Mouse (Mus musculus) adrenal gland, adult 2 months (tissue): ENCODE measurements around the gene Thra. TPM values are rescaled to one million over a fixed set of nuclear protein-coding genes. Genes with fewer than 3 reads are reported as not detected.

ENCODE experiments used
- DNase-seq: peaks from one replicate; pipeline ENCODE4 v3.0.0; 2021
- polyA plus RNA-seq: library from polyadenylated mRNA; depleted of rRNA; stranded (reverse); fragments of >200 nt; gene quantifications from 2 replicates; pipeline ENCODE4 v1.2.3, GENCODE M21; 2012
- total RNA-seq, 2 experiments: library from RNA; stranded (reverse); gene quantifications; 2 replicates each; pipeline ENCODE4 v1.2.3; 2021

Gene Thra
- total and polyA plus RNA-seq, 3 experiments: 84.6 to 105 (median 86.1) TPM

DNA sequence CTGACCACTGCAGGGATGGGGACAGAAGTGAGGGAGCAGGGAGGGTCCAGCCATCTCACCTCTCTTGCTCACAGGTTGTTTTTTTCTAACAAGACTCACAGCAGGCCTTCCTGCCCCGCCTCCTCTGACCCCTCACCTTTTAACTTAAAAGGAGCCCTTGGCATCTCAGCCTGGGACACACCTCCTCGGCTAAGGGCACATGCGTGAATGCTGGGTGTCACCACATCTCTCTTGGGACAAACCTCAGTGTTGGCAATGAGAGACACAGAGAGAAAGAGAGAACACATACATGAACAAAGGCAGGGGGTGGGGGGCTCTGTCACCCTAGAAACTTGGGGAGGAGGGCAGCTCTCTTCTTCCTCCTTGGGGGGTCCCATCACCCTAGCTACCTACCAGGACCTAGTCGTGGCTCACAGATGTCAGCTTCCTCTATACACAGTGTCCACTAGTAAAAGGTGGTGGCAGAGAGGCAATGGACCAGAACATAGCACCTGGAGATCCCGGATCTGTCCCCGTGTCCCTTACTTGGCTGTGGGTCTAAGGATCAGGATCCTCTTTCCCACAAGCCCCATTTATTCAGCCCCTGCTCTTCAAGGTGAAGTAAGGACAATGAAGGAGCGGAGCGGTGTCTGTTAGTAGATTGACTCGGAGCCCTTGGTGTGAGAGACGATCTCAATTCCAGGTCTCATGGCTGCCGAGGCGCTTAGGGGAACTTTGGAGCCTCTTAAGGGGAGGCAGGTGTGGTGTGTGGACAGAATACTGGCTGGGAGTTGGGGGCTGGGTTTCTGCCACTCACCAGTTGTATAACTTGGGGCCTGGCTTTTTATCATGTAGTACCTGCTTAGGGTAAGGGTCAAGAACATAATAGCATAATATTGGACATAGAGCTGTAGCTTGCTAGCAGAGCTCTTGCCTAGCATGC is 5.8 kb downstream of the Thra start:
- DNase-seq: no peak

DNA sequence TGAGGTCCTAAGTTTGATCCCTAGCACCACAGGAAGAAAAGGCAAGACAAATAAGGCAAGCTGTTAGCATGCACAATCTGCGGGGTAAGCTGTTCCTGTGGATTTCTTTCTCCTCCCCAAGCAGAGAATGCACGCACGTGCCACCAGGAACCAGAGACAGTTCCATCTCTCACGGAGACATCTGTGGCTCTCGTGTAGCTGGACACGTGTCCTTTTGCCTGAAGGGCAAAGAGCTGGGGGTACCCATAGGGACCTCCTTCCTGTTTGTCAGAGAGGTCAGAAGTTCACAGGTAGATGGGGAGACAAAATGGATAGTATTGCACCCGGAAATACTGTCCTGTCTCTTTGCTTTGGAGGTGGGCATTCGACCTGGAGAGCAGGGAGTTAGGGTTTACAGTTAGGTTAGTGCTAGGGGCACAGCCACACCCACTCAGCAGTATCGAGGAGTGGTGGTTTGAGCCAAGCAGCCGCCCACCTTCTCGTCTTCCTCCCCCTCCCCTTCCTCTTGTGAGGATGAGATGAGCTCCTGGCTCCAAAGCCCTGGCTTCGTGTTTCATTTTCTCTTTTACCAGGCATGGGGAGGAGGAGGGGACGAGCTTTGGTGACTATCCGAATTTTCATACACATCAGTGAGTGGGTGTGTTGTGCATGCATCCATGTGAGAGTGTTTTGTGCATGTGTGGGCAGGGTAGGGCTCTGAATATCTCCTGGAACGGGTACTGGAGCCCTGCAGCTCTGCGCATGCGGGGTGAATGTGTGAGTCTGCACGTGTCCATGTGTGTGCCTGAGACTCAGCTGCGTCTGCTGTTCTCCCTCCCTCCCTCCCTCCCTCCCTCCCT is 6.6 kb downstream of the Thra start:
- DNase-seq: peak; percentile 89

DNA sequence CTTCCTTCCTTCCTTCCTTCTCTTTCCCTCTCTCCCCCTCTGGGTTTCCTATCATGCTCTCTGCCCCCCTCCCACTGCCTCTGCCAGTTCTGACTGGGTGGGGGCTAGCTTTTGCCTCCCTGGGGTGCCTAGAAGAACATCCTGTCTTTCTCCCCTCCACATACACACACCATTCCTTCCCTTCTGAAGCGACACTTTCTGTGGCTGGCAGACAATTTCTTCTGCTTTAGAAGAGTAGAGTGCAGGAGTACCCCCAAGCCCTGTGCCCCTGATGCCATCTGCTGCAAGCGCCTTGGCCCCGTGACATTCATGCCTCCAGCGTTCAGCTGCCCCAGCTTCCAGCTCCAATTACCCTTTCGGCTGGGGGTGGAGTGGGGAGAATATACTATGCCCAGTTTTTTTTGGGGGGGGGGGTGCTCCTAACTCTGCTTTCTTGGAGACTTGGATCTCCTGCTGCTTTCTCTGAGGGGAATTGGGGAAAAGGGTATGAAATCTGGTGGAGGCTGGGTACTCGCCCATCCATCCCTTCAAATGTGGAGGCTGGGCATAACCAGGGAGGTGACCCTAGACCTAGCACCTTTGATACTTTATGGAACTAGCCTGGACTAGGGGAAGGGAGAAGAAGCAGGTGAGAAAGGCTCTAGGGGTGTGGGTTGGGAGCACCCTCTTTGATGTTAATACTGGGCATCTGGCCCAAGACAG is 7.5 kb downstream of the Thra start:
- DNase-seq: no peak

DNA sequence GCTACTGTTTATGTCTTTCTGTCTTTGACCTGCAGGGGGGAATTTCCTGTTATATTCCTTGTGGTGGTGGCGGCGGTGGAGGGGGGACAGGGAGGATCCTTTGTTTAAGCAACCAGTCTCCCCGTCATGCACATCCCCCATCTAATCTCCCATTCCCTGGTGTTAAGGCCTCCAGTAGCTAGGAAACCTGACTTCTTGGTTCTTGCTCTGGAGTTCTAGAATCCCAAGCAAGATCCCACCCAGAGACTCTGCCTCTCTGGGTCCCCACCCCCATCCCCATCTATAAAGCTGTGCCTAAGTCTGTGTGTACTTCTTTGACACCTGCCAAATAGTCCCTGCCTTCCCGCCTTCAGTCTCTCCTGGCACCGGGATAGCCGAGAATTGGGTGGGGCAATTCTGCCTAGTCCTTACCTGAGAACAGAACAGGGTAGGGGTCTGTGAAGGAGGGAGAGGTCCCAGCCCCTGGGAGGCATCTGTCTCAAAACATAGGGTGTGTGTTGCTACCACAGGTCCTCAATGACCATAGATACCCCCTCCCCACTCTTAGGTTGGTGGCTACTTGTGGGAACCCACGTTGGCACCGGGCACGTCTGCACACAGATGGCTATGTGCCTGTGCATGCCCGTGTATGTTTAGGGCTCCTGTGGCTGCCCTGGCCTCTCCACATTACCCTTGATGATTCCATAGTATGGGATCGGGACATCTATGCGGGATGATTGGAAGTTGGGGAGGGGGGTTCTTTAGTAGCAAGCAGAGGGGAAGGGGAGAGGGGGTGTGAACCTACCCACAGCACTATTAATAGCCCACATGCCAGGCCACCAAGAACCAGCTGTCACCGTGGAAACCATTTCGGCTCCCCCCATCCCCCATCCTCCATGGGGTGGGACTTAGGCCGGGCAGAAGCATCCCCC is 8.3 kb downstream of the Thra start:
- no peak for DNase-seq

DNA sequence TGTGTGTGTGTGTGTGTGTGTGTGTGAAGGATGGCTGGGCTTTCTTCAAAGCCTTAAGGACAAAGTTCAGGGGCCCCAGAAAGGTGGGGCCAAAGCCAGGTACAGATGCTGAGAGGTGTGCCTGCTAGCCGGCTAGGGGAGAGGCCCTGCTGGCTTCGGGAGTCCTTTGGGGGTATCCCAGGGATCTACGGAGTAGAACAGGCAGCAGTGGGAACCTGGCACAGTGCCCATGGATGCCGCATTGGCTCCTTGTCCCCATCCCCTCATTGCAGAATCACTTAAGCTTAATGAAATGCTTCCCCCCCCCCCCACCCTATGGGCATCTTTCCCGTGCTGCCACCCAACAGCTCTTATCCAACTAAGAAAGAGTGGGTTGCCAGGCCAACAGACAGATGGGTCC is 9.3 kb downstream of the Thra start:
- DNase-seq: no peak

DNA sequence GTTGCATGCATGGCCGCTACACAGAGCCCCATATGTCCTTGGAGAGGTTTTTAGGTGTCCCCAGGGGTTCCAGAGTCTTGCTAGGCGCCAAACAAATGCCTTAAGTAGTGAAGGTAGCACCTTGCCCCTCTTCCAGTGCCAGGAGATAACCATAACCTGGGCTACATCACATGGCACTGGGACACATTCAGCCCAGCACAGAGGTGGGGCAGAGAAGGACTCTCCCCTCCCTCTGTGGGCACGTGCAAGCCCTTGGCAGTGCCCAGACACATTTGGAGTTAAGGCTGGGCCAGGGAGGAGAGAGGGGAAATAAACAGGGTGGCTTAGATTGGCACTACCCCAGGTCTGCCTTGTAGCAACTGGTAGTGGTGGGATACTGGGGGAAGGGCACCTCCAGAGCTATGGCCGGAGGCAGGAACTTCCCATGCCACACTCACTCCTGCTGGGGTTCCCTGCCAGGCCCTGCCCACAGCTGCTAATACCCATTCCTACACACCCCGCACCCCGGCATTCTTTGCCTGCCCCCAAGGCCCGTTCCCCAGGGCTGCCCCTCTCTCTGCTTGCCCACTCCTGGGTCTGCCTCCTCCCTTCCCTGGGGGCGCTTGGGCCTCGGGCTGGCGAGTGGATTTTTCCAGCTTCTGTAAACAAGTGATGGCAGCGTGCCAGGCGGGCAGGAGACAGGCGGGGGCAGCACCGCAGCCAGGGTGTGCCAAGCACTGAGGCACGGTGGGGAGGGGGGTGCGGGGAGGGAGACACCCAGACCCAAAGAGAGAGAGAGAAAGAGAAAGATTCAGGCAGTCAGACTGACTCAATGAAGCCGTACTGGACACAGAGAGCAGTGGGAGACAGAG is 10.1 kb downstream of the Thra start:
- peak; percentile 85 for DNase-seq

DNA sequence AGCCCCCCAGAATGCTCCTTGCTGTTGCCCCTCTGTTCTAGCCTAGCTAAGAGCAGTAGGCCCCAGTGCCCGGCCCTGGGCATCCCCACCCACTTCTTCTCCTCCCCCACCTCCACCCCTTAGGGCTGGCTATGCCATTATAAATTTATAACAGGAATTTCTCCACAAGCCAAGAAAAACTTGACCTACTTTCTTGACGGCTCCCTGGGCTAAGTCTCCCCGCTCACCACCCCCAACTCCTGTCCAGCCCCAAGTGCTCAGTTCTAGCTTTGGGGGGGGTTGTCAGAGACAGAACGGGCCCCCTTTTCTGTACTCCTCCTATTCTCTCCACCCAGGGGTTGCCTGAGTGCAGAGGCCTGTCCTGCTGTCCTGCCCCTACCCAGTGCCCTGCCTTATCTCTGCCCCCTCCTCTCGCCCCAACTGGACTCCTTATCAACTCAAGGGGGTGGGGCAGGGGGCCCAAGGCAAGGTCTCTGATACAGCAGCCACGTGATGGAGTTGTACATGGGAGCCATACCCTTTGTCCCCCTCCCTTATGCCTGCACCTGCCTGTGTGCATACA is 10.9 kb downstream of the Thra start:
- peak; percentile 78 for DNase-seq

DNA sequence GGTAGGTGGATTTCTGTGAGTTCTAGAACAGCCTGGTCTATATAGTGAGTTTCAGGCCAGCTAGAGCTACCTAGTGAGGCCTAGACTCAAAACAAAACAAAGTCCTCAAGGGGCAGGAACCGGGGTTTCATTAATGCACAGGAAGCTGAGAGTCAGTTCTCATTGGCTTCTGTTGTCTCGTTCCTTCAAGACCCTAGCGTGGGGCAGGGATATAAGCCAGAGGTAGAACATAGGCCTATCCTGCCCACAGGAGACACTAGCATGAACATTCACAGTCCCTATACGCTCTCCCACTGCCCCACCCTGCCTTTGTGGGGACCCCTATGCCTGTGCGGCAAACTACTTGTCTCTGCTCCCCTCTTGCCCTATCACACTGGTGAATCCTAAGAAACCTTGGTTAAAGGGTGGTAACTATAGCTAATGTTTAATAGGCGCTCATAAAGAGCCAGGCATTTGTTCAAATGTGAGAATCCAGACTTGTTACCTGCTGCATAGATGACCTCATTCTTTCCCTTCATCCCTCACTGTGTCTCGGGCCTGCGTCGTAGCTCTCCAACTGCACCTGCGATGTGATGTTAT is 12.2 kb downstream of the Thra start:
- DNase-seq: no peak

DNA sequence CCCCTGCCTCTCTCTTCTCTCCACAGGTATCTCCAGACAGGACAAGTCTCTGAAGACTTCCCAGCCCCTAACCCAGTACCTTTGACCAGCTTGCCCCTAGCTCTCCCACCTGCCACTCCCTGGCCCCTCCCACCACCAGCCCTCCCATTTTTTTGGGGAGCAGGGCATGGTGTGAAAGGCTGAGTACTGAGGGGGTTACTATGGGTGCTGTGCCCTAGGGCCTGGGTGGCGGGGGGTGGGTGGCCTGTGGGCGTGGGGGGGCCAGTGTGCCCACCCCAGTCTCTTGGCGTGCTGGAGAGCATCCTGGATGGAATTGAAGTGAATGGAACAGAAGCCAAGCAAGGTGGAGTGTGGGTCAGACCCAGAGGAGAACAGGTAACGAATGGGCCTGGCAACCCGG is 12.8 kb downstream of the Thra start:
- DNase-seq: no peak

DNA sequence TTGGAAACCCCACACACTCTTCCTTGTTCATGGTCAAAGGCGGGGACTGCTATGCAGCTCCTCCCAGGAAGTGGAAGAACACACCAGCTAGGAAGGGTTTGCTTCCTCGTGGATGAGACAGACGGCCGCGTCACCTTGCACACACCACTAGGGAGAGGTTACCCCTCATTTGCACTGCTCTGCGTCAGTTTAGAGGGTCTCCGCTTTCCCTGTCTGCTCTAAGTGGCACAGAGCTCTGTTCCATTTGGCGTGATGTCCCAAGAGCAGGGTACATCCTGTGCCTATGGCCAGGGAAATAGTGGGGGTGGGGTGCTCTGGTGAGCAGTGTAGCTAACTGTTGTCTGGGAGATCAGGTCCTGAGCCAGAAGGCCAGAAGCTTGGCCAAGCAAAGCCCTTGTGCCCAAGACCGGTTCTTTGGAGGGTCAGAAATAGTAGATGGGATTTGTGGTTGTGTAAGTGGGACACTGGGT is 13.7 kb downstream of the Thra start:
- DNase-seq: no peak

DNA sequence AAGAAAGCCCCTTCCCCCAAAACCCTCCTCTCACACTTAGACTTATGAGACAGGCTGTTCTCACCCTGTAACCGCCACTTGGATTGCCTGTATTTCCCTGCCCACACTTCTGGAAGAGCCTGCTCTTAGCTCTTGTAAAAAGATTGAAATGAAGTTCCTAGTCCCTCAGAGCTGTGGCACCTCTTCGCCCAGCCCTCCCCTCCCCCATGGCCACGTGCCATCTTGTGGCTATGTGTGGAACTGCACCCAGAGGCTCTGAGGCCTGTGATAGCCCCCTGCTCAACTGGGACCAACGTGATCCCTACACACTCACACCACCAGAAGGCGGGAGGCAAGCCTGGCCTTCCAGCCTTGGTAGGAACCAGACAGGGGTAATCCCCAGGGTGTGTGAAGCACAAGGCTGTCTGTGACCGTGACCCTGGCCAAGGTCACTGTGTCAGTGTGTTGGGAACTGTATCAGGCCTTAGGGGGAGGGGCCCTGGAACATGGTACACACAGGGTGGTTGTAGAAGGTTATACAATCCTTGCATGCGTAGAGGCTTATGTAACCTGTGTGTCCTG is 14.3 kb downstream of the Thra start:
- peak; percentile 84 for DNase-seq

DNA sequence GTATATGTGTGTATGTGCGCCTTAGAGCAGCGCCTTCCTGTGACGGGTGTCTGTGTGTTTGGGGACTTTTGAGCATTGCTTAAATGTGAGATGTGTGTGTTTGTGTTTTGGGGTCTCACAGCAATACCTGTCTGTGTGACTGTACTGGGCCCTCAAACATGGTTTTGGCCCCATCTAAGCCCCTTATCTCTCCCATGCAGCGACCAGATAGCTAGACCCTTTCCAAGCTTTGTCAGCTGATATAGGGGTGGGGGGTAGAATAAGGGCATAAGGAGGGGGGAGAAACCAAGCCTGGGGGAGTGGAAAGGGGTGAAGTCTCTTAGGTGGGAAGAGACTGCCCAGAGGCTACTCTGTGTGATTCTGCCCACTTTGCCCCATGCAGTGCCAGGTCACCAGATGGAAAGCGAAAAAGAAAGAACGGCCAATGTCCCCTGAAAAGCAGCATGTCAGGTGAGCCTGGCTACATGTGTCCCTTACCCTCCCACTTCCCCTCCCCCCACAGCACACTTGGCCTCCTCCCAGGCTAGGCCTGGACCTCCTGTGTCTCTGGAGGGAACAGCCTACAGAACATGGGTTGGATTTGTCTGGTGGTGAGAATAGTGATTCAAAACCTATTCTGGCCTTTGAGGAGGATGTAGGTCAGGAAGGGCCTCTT is 15.4 kb downstream of the Thra start:
- DNase-seq: no peak

DNA sequence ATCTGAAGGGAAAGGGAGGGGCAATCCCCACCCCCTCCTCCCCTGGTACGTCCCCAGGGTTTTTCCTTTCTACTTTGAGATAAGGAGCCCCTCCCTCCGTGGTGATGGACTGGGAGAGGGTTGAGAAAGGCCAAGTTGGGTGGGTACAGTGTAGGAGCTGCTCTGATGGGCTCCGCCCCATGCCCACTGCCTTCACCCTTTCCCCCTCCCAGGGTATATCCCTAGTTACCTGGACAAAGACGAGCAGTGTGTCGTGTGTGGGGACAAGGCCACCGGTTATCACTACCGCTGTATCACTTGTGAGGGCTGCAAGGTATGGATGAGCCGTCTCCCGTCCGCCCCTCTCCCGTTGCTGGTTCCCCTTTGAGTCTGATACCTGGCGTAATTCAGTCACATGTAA is 16.3 kb downstream of the Thra start:
- no peak for DNase-seq

DNA sequence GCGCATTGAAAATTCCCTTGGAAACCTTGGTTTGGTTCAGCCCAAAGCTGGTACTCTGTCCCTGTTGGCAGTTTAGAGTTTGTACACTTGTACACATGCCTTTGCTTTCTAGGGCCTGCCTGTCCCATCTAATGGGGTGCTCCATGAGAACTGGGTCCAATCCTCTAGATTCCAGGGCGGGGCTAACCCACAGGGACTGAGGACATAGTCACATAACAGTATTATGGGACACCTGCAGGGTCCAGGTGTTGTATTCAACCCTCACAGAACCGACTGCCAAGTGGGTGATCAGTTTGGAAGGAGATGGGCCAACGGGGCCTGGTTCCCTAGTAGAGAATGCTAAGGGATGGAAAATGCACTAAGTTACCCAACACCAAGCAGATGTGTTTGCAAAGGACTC is 21.5 kb downstream of the Thra start:
- no peak for DNase-seq

DNA sequence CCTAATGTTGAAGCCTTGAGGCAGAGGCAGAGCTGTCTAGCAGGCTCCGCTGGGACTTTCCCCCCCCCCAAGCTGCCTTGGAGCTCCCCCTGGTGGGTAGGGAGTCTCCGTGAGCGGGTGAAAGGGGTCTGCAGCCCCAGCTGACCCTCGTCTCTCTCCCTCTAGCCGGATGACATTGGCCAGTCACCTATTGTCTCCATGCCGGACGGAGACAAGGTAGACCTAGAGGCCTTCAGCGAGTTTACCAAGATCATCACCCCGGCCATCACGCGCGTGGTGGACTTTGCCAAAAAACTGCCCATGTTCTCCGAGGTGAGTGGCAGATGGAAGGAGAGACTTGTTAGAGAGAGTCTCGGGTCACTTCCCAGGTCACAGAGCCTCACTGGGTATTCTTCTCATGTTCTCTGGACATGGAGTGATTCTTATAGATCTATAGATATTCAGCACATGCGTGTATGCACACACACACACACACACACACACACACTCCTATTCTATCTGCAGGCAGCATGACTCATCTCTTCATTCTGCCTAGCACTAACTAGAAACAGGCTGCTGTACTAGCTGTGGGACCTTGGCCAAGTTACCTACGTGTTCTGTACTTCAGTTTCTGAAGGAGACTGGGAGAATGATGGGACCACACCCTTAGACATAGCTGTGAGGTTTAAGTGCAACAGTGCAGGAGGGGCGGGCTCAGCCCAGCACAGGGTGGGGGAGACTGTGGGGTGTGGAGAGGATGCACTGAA is 22.5 kb downstream of the Thra start:
- DNase-seq: peak; percentile 70

DNA sequence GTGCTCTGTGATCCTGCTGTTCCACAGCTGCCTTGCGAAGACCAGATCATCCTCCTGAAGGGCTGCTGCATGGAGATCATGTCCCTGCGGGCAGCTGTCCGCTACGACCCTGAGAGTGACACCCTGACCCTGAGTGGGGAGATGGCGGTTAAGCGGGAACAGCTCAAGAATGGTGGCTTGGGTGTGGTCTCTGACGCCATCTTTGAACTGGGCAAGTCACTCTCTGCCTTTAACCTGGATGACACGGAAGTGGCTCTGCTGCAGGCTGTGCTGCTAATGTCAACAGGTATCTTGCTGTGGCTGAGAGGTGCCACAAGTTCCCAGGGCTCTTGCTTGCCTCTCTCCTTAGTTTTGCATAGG is 23.0 kb downstream of the Thra start:
- DNase-seq: no peak

DNA sequence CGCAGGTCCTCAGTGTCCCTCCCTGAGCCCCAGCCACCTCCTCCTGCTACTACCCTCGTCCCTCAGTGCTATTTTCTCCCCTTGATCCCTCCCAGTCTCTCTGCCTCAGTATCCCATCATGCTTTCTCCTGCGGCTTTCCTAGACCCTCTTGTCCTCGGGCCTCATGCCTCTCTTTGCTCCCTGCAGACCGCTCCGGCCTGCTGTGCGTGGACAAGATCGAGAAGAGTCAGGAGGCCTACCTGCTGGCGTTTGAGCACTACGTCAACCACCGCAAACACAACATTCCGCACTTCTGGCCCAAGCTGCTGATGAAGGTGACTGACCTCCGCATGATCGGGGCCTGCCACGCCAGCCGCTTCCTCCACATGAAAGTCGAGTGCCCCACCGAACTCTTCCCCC is 23.7 kb downstream of the Thra start:
- no peak for DNase-seq

DNA sequence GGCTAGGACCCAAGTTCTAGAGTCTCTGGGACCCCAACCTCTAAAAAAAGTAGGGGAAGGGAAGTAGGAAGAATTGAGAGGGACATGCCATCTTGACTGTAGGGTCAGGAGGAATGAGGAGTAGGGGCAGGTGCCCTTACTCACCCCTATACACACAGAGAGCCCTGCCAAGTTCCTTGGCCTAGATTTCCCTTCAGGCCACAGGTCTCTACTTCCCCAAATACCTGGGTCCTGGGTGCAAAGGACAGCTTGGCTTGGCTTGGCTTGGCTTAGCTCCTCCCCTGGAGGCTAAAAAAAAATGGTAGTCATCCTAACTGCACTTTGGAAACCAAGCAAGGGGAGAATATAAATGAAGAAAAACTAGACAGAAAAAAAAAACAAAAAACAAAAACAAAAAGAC is 24.3 kb downstream of the Thra start:
- no peak for DNase-seq
